Mouse (Mus musculus) stomach, postnatal 0 days (tissue): ENCODE results near the gene Tcf23.

Experiments
- CTCF ChIP-seq: IDR thresholded peaks from 2 replicates; pipeline ENCODE4 v1.5.1; 2016; ENCODE audit warnings: antibody characterized with exemption, low read depth, mild to moderate bottlenecking, moderate library complexity
- EP300 ChIP-seq: optimal IDR thresholded peaks from 2 replicates; pipeline ENCODE3; 2016; ENCODE audit warnings: antibody characterized with exemption

DNA sequence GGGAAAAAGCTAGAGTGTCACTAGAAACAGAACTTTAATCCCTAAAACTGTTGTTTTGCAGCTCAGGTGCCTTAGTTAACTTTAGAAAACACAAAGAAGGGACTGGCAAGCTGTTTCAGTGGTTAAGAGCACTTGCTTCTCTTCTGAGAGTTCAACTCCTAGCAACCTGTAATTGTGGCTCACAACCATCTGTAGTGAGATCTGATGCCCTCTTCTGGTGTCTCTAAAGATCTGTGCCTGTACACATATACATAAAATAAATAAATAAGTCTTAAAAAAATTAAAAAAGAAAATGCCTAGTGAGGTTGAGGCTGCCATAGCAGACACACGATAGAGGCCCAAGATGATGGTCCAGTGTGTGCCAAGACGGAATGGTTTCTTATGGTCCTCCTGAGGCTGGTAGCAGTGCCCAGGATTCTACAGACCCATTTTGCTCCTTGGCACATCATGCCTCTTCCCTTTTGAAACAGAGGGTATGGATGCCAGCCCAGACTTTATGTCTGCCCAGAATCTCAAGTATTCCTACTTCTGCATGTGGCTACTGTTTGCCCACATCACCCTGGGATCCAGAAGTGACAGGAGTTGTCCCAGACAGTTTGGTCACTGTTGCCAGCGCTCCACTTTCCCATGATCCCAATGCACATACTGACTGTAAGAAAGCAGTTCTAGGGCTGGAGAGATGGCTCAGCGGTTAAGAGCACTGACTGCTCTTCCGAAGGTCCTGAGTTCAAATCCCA is 33.6 kb upstream of the Tcf23 start:
- TF ChIP-seq CTCF (peak; percentile 51), EP300 (no peak)
